Mouse (Mus musculus) G1E-ER4 (cell line): ENCODE data around the gene Astn1. TPM values are rescaled to one million over a fixed set of nuclear protein-coding genes. Genes with fewer than 3 reads are reported as not detected.

Experiments
- GATA1 ChIP-seq: IDR thresholded peaks from one replicate; pipeline ENCODE4 v1.8.0; 2012; ENCODE audit warnings: low read length, inconsistent platforms
- polyA plus RNA-seq: library from polyadenylated mRNA; stranded (reverse); fragments of >175 nt; gene quantifications from 2 replicates; pipeline ENCODE4 v1.2.3, GENCODE M21; 2012

Gene Astn1
- polyA plus RNA-seq: 0.01 TPM in 1 of 2 replicates, not detected in the other

- TF ChIP-seq GATA1: no peak
Measured at GRCm38 (mm10) chr1:158361964-158362291, at the start of gene Astn1. Astn1 (plus strand) TSS chr1:158362273.

GRCm38 (mm10) chr1:158323325-158323724, 38.7 kb upstream of the Astn1 start:
- no peak for TF ChIP-seq GATA1

GRCm38 (mm10) chr1:158328126-158328525, 33.9 kb upstream of the Astn1 start:
- no peak for TF ChIP-seq GATA1

GRCm38 (mm10) chr1:158328839-158329238, 33.2 kb upstream of the Astn1 start:
- no peak for TF ChIP-seq GATA1

GRCm38 (mm10) chr1:158343243-158343714, 18.8 kb upstream of the Astn1 start:
- no peak for TF ChIP-seq GATA1

- no peak for TF ChIP-seq GATA1
Measured at GRCm38 (mm10) chr1:158353656-158354371, 8.3 kb upstream of the Astn1 start.

- no peak for TF ChIP-seq GATA1
Measured at GRCm38 (mm10) chr1:158355177-158356050, 6.7 kb upstream of the Astn1 start.

GRCm38 (mm10) chr1:158356051-158356461, 6.0 kb upstream of the Astn1 start, which contains the start of gene Brinp2:
Brinp2 (minus strand) TSS chr1:158356326.
- TF ChIP-seq GATA1: no peak

- no peak for TF ChIP-seq GATA1
Measured at GRCm38 (mm10) chr1:158362292-158363101, 424 bp downstream of the Astn1 start.

GRCm38 (mm10) chr1:158364461-158364860, 2.4 kb downstream of the Astn1 start:
- TF ChIP-seq GATA1: no peak

- no peak for TF ChIP-seq GATA1
Measured at GRCm38 (mm10) chr1:158382277-158382676, 20.2 kb downstream of the Astn1 start.

- no peak for TF ChIP-seq GATA1
Measured at GRCm38 (mm10) chr1:158383210-158383609, 21.1 kb downstream of the Astn1 start.

GRCm38 (mm10) chr1:158385311-158385710, 23.2 kb downstream of the Astn1 start:
- TF ChIP-seq GATA1: no peak

GRCm38 (mm10) chr1:158386781-158387180, 24.7 kb downstream of the Astn1 start:
- no peak for TF ChIP-seq GATA1

- no peak for TF ChIP-seq GATA1
Measured at GRCm38 (mm10) chr1:158388995-158389394, 26.9 kb downstream of the Astn1 start.

- TF ChIP-seq GATA1: no peak
Measured at GRCm38 (mm10) chr1:158390693-158391092, 28.6 kb downstream of the Astn1 start.
